Mouse (Mus musculus) adrenal gland, postnatal 4 days (tissue): Measurements from ENCODE around the gene 1810009A15Rik. TPM values are rescaled to one million over a fixed set of nuclear protein-coding genes. Genes with fewer than 3 reads are reported as not detected.
"Not testable (repeated sequence)": the region's sequence is repeated elsewhere in the genome, so short reads cannot be mapped to it uniquely, and the experiment has no call there.

Experiments used
- DNase-seq, 2 experiments: peaks; one replicate each; pipeline ENCODE4 v3.0.0; 2021 to 2022; ENCODE audit warnings: low spot score in 2 of 2, mixed read lengths in 2 of 2
- total RNA-seq, 2 experiments: library from RNA; stranded (reverse); gene quantifications; 2 replicates each; pipeline ENCODE4 v1.2.3; 2021

The 1810009A15Rik gene
- total RNA-seq, 2 experiments from 2014 or later, result 36.7 to 37.7 TPM

GRCm38 (mm10) chr19:8872266-8872840 lies 16.3 kb upstream of the 1810009A15Rik start:
- no peak for DNase-seq

DNA sequence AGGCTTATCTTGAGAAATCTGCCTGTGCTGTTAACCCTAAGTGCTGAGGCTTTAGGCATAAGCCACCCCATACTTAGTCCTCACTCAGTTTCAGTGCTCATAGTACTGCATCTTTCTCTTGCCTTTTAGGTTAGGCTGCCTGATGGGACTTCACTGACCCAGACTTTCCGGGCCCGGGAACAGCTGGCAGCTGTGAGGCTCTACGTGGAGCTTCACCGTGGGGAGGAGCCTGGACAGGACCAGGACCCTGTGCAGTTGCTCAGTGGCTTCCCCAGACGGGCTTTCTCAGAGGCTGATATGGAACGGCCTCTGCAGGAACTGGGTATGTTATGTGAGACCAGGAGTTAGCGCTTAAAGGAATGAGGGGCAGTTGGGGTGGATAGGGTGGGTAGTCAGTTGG lies 13.6 kb upstream of the 1810009A15Rik start:
- no peak for DNase-seq

DNA sequence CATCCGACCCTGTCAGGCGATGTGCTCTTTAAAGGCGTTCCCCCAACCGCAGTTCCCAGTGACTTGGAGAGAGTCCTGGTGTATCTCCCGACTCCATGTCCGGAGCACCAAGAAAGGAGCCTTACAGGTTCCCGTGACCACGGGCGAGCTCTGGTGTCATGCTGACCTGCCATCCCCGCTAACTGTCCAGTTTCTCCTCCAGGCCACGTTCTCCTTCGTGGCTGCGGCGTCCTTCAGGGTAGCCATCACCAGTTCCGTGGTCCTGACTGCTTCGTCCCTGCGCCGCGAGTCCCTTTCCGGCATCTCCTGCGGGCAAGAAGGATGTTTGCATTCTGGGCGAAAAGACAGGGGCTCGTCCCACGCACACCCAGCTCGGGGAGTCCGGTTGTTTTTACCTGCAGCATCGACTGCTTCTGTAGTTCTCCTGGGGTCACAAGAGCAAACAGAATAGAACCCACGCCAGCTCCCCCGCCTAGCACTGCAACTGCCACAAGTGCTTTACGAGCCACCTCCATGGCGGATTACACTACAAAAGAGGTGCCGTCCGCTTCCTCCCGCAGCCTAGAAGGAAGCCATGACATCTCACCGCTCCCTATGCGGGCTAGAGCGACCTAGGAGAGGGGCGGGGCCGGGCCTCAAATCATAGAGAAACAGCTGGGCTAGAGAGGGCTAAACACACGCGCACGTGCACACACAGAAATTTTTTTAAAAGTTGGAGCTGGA lies 8.2 kb upstream of the 1810009A15Rik start, which contains the start of gene Uqcc3:
Gene Uqcc3 (minus strand): TSS at position 613 of the 723 bp plus-strand sequence.
- DNase-seq, result peak; percentile 72 to 83

GRCm38 (mm10) chr19:8881034-8881392 lies 7.6 kb upstream of the 1810009A15Rik start:
- no peak for DNase-seq

DNA sequence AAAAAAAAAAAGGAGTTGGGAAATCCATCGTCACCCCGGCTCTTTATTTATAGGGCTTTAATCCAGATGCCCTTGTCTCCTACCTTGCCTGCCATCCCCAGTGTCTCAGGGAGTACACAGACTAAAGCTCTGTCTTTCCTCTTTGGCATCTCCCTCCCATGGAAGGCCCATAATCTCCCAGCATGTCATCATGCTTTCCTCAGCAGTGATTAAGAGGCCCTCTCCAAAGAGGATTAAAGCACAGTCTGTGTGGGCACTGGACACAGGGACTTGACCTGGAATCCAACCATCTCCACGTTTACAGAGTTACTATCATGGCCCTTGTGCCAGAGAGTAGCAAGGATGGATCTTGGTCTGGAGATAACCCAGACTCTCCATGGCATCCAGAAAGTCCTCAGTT lies 5.0 kb upstream of the 1810009A15Rik start, which contains the start of the genes Lbhd1 and Gm49403:
Gene Lbhd1 (plus strand): TSS at position 117 of the 400 bp plus-strand sequence.
Gene Gm49403 (plus strand): TSS at position 315 of the 400 bp plus-strand sequence.
- no peak for DNase-seq

DNA sequence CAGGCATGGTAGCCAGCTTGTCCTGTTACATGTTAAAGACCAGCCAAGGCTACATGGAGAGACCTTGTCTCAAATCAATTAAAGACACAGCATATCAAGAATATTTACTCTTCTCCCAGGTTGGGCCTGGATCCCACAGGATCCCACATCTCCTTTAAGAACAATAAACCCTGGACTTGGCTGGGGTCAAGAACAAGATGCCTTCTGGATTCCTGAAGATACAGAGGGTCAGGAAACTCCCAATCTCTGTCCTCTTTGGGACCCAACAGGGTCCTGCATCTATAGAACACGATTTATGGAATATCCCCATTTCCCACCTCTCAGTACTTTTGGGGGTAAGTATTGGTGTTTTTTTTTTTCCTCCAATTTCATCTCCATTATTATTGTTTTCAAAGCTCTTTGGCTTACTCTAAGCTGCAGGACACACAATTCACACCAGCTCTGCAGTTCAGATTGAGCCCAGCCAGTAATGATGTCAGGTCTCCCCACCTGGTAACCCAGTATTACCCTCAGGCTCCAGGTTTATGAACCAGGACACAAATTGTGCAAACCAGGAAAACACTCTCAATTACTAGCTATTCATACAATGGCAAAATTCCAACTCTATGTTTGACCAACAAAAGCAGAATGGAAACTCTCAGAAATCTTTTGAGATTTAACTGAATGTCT lies 1.6 kb upstream of the 1810009A15Rik start:
- no peak for DNase-seq

GRCm38 (mm10) chr19:8887585-8888463 lies 829 bp upstream of the 1810009A15Rik start:
- DNase-seq, result no peak

DNA sequence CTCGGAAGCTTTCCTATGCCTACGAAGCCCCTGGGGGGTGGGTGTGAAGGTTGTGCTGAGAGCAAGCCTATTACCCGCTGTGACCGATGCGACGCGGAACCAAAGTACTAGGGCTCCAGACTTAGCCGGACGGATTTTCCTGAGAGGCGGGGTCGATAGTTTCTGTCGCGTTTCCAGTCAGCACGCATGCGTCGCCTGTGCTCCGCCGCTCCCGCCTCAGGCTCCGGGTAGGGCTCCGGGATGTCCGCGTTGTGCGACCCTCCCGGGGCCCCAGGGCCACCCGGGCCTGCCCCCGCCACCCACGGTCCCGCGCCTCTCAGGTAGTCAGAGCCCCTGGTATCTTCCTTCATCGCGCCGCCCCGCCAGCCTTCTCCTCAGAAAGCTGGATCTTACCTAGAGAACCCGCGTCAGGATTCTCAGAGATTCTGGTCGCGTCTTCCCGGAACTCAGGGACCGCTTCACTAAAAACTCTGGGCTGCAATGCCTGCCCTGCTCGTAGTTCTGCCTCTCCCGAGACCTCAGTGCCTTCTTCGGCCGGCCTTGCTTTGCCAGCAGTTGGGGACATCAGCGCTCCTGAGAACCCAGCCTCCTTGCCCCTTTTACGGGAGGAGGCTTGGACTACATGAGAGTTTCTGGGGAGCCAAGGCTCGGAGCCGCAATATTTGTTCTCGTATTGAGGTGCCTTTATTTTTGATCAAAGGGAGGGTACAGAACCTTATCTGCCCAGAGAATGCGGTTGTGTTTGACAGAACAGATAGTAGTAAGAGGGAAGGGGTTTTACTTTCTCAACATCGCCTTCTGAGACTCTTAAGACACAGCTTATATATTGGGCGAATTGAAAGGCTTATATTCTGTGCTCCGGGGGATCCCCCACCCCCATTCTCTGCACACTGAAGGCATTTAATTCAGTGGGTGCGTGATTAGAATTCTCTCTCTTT lies 4.4 kb downstream of the 1810009A15Rik start, which contains the start of gene Ints5:
Gene Ints5 (plus strand): TSS at position 177 of the 938 bp plus-strand sequence.
- peak; percentile 65 to 74 for DNase-seq

GRCm38 (mm10) chr19:8895397-8895960 lies 6.8 kb downstream of the 1810009A15Rik start:
- no peak for DNase-seq

- DNase-seq, result not testable (repeated sequence)
These were observed 7.6 kb downstream of the 1810009A15Rik start for GRCm38 (mm10) chr19:8896231-8896630.

DNA sequence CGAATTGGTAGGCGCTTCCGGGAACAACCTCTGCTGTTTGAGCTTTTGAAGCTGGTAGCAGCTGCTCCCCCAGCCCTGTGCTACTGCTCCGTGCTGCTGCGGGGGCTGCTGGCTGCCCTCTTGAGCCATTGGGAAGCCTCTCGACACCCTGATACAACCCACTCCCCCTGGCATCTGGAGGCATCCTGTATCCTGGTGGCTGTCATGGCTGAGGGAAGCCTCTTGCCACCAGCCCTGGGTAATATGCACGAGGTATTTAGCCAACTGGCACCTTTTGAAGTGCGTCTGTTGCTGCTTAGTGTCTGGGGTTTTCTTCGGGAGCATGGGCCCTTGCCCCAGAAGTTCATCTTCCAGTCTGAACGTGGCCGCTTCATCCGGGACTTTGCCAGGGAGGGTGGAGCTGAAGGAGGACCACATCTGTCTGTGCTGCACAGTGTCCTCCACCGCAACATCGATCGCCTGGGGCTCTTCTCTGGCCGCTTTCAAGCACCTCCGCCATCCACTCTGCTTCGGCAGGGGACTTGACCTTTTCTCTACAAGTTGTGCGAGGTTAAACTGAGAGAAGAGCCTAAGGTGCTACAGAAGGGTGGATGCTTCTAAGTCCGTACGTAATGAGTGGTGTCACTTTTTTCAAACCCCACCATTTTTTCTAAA lies 8.7 kb downstream of the 1810009A15Rik start:
- DNase-seq, result peak in 1 of 2 experiments; percentile 37

DNA sequence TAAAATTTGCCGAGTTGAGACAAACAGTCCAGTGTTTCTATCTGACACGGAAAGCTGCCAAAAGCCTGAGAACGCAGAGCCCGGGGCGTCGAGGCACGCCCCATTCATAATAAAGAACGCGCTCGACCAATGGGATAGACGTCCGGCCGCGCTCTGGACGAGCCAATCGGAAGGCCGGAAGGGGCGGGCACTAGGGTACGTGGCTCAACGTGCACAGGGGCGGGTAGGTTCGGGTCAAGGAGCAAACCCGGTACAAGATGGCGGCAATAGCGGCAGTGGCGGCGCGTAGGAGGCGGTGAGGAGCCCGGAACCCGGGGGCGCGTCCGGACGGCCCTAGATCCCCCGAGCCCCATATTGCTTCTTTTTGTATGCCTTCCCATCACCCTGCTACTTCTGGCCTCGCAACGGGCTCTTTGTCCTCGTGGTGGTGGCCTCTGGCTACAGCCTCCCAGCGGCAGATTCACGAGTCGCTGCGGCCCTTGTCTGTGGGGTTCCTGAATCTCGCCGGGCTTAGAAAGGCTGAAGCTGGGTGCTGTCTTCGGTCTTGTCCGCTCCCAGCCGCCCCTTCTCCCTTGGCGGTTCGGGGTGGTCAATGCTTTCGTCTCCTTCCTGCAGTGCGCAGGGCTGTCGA lies 9.3 kb downstream of the 1810009A15Rik start, which contains the start of gene Ganab:
Gene Ganab (plus strand): TSS at position 207 of the 631 bp plus-strand sequence.
- peak; percentile 85 to 95 for DNase-seq

DNA sequence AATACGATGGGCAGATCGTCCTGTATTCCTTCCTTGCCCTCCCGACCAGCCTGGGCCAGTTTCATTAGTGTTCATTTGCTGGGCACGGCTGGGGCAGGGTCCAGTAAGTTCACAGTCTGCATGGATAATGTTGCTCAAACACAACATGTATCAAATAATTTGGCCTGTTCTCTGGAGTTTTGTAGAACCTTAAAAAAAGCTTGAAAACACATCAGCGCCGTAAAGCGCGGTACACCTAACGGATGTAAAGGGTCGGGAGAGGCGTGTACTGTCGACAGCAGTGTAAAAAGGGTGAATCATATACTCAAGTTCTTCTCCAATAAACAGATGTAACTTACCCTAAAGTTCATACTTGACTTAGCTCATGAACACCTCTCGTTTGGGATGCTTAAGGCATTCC lies 9.9 kb downstream of the 1810009A15Rik start:
- no peak for DNase-seq

GRCm38 (mm10) chr19:8899079-8899478 lies 10.4 kb downstream of the 1810009A15Rik start:
- DNase-seq, result no peak

DNA sequence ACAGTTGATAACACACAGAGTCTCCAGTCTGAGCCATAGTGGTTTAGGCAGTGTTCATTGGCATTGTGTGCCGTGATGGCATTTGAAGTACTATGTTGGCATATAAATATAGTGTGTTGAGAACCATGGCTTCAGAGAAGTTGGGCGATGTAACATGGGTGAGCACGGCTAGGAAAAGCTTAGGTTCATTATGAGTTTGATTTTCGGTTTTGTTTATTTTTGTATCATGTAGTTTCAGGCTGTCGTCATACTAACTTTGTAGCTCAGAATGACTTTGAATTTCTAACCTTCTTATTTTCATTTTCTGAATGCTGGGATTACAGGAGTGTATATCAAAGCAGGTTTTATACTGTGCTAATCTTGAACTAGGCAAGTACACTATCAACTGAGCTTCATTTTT lies 14.8 kb downstream of the 1810009A15Rik start:
- DNase-seq, result no peak

DNA sequence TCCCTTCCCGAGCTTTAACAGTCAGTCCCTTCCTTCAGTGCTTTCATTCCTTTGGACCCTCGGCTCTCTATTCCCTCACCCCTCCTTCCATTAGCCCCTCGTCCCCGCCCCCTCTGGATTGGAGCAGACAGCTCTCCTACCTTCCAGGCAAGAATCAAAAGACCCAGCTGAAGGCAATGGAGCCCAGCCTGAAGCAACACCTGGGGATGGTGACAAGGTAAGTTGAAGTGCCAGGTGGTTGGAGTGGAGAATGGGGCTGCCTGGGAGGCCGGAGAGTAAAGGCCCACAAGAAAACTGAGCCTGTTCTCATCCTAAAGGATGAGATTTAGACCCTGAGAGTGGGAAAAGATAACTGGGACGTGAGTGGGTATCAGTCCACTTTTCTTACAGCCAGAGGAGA lies 19.9 kb downstream of the 1810009A15Rik start:
- DNase-seq, result no peak

DNA sequence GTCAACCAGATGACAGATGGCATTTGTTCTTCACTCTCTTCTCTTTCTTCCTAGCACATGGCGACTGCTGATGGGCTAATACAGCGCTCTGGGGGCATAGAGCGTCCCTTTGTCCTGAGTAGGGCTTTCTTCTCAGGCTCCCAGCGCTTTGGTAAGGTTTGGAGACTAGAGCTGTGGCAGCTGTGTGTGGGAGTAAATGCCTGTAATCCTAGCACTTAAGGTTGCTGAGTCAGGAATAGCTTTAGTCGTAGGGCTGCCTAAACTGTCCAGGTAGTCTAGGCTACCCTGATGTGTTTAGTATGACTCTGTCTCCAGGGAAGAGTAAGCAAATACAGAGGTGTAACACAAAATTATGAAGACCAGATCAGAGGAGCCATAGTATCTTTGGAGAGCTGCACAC lies 23.2 kb downstream of the 1810009A15Rik start:
- DNase-seq, result no peak

- DNase-seq, result no peak
These were observed 25.6 kb downstream of the 1810009A15Rik start for GRCm38 (mm10) chr19:8914212-8914611.
